Mouse (Mus musculus) cortical plate, adult 2 months (tissue): ENCODE data around the gene Cchcr1.

ENCODE experiments used
- CTCF ChIP-seq: fragments of 200-500 bp; IDR thresholded peaks from 2 replicates; pipeline ENCODE4 v1.5.1; 2011; ENCODE audit warnings: mild to moderate bottlenecking, control low read depth, low read length; ENCODE audit not compliant: insufficient read depth; ENCODE audit errors: extremely low read depth
- POLR2A ChIP-seq: fragments of 200-500 bp; IDR thresholded peaks from 2 replicates; pipeline ENCODE4 v1.6.1; 2011; ENCODE audit warnings: mild to moderate bottlenecking, low read length, control low read depth; ENCODE audit not compliant: insufficient read depth; ENCODE audit errors: extremely low read depth

DNA sequence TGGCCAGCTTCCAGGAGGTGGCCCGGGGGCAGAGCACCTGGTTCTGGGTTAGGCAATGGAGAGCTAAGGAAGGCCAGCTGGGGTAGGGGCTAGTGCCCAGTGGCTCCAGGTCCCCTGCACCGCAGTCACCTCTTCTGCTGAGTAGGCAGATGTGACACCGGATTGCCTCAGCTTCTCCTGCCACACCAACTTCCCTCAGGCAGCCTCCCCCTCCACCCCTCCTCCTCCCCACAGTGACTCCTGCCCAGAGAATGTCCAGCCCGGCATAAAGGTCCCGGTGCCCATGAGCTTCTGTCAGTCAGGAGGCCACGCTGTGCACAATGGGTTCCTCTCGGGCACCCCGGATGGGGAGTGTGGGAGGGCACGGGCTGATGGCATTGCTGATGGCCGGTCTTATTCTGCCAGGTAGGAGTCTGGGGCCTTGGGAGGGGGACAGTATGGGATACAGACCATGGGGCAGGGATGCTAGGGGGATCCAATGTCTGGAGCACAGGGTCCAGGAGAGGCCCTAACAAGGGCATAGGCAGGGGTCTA, 35.0 kb downstream of the Cchcr1 start, which contains the start of gene Cdsn:
- TF ChIP-seq POLR2A (no peak), CTCF (no peak)
